Mouse (Mus musculus): ENCODE data around the gene Atg4b. TPM values are rescaled to one million over a fixed set of nuclear protein-coding genes. Genes with fewer than 3 reads are reported as not detected.
A peak's percentile ranks its signal among the peaks of the same experiment; 100 is the strongest.

Gene Atg4b
- total and polyA plus RNA-seq, 2 experiments from 2014 or later, result 22.3 to 50.3 TPM

- Histone ChIP-seq H3K9me3 (replicated peaks; ENCODE audit: control insufficient read depth, low read length) (no peaks in the 10 kb centered on the region), H3K27me3 (ENCODE audit: control insufficient read depth, insufficient read depth, low read length) (no peaks in the 10 kb centered on the region), H3K27ac (ENCODE audit: low read depth) (peak overlapping the region; percentile 99), H3K4me1 (ENCODE audit: control insufficient read depth, insufficient read depth) (peaks cover 27% of the 10 kb centered on the region), H3K4me3 (ENCODE audit: low read depth, low read length) (no peak overlapping the region), H3K4me2 (ENCODE audit: low read depth, low read length) (no peak overlapping the region), H3K36me3 (replicated peaks; ENCODE audit: control insufficient read depth, insufficient read depth, low read length) (peaks cover 31% of the 10 kb centered on the region), H3K9ac (replicated peaks; ENCODE audit: low read depth, low read length) (no peak overlapping the region)
- no peak for DNase-seq (ENCODE audit: low spot score)
- no peak for ATAC-seq (ENCODE audit: insufficient read depth, low read depth)
- TF ChIP-seq EP300 (IDR thresholded peaks at IDR 0.05; ENCODE audit: low read depth) (no peak), CTCF (IDR thresholded peaks at IDR 0.05; ENCODE audit: low read depth) (no peak)
- WGBS, result 51% methylated on average over 5 of the region's 5 CpGs
Observed at GRCm38 (mm10) chr1:93805221-93805951, 54.1 kb downstream of the Atg4b start.

DNA sequence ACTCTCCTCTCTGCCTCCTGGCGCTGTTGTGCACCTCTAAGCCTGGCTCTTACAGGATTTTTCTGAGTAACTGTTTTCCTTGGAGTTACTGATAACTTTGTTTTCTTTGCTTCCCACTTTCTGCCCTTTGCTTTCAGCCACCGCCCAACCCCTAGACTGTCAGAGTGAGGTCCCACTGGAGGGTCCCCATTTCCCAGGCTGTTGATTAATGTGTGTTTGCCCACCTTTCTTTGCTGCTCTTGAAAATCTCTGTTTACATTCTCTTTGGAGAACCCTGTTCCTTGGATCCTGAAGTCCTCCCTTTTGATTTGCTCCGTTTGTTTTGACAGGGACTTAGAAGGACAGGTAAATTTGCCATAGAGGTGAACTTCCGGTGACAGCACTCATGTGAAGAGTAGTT is 57.6 kb downstream of the Atg4b start:
- 93% methylated on average over 4 of the region's 4 CpGs for WGBS
- Histone ChIP-seq H3K27me3 (ENCODE audit: control insufficient read depth, insufficient read depth, low read length) (no peaks in the 10 kb centered on the region), H3K4me2 (ENCODE audit: low read depth, low read length) (no peak overlapping the region), H3K9me3 (replicated peaks; ENCODE audit: control insufficient read depth, low read length) (no peaks in the 10 kb centered on the region), H3K36me3 (replicated peaks; ENCODE audit: control insufficient read depth, insufficient read depth, low read length) (peaks cover 63% of the 10 kb centered on the region), H3K4me3 (ENCODE audit: low read depth, low read length) (no peak overlapping the region), H3K27ac (ENCODE audit: low read depth) (no peak overlapping the region), H3K9ac (replicated peaks; ENCODE audit: low read depth, low read length) (no peak overlapping the region), H3K4me1 (ENCODE audit: control insufficient read depth, insufficient read depth) (peaks cover 12% of the 10 kb centered on the region)
- TF ChIP-seq CTCF (IDR thresholded peaks at IDR 0.05; ENCODE audit: low read depth) (no peak), EP300 (IDR thresholded peaks at IDR 0.05; ENCODE audit: low read depth) (no peak)
- ATAC-seq (ENCODE audit: insufficient read depth, low read depth), result no peak
- no peak for DNase-seq (ENCODE audit: low spot score)

DNA sequence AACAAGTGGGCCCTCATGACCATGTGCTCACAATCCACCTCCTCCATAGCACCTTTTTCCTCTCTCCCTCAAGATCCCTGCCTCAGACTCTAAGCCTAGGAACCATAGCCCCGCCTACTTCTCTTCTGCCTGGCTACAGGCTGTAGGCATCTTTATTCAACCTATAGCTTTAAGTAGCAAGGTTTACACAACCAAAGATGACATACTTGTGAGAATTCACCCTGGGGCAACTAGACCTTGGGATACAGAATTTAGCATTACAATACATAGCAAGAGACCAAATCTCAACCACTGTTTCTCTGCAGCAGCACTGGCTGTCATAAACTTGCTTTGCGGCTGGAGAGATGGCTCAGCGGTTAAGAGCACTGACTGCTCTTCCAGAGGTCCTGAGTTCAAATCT is 58.7 kb downstream of the Atg4b start:
- no peak for ATAC-seq (ENCODE audit: insufficient read depth, low read depth)
- Histone ChIP-seq H3K4me2 (ENCODE audit: low read depth, low read length) (no peak overlapping the region), H3K9me3 (replicated peaks; ENCODE audit: control insufficient read depth, low read length) (no peaks in the 10 kb centered on the region), H3K27me3 (ENCODE audit: control insufficient read depth, insufficient read depth, low read length) (no peaks in the 10 kb centered on the region), H3K9ac (replicated peaks; ENCODE audit: low read depth, low read length) (no peak overlapping the region), H3K4me3 (ENCODE audit: low read depth, low read length) (no peak overlapping the region), H3K36me3 (replicated peaks; ENCODE audit: control insufficient read depth, insufficient read depth, low read length) (peaks cover 75% of the 10 kb centered on the region), H3K4me1 (ENCODE audit: control insufficient read depth, insufficient read depth) (peaks cover 4% of the 10 kb centered on the region; the same call in 1 of the 2 replicates), H3K27ac (ENCODE audit: low read depth) (no peak overlapping the region)
- DNase-seq (ENCODE audit: low spot score), result no peak
- TF ChIP-seq CTCF (IDR thresholded peaks at IDR 0.05; ENCODE audit: low read depth), result no peak
- TF ChIP-seq EP300 (IDR thresholded peaks at IDR 0.05; ENCODE audit: low read depth), result no peak
- 97% methylated on average over 3 of the region's 3 CpGs for WGBS

- 73% methylated on average over 8 of the region's 8 CpGs for WGBS
Observed at GRCm38 (mm10) chr1:93811495-93812039, 60.3 kb downstream of the Atg4b start.

GRCm38 (mm10) chr1:93817823-93818532 is 66.7 kb downstream of the Atg4b start:
- ATAC-seq (ENCODE audit: insufficient read depth, low read depth), result no peak
- H3K4me1 ChIP-seq (ENCODE audit: control insufficient read depth, insufficient read depth), result no peaks in the 10 kb centered on the region

More at GRCm38 (mm10) chr1:93811495-93812039, 60.3 kb downstream of the Atg4b start:
- Histone ChIP-seq H3K9me3 (replicated peaks; ENCODE audit: control insufficient read depth, low read length) (no peaks in the 10 kb centered on the region), H3K27me3 (ENCODE audit: control insufficient read depth, insufficient read depth, low read length) (no peaks in the 10 kb centered on the region), H3K36me3 (replicated peaks; ENCODE audit: control insufficient read depth, insufficient read depth, low read length) (peaks cover 85% of the 10 kb centered on the region), H3K9ac (replicated peaks; ENCODE audit: low read depth, low read length) (no peak overlapping the region), H3K4me2 (ENCODE audit: low read depth, low read length) (no peak overlapping the region), H3K4me3 (ENCODE audit: low read depth, low read length) (no peak overlapping the region), H3K27ac (ENCODE audit: low read depth) (no peak overlapping the region), H3K4me1 (ENCODE audit: control insufficient read depth, insufficient read depth) (no peaks in the 10 kb centered on the region)
- ATAC-seq (ENCODE audit: insufficient read depth, low read depth), result no peak
- DNase-seq (ENCODE audit: low spot score), result no peak
- TF ChIP-seq CTCF (IDR thresholded peaks at IDR 0.05; ENCODE audit: low read depth), result no peak
- no peak for TF ChIP-seq EP300 (IDR thresholded peaks at IDR 0.05; ENCODE audit: low read depth)

More at GRCm38 (mm10) chr1:93817823-93818532, 66.7 kb downstream of the Atg4b start:
- no peak overlapping the region for H3K9ac ChIP-seq (replicated peaks; ENCODE audit: low read depth, low read length)
- WGBS, result 88% methylated on average over 8 of the region's 8 CpGs
- no peaks in the 10 kb centered on the region for H3K9me3 ChIP-seq (replicated peaks; ENCODE audit: control insufficient read depth, low read length)
- no peaks in the 10 kb centered on the region for H3K27me3 ChIP-seq (ENCODE audit: control insufficient read depth, insufficient read depth, low read length)
- H3K4me3 ChIP-seq (ENCODE audit: low read depth, low read length), result no peak overlapping the region
- TF ChIP-seq EP300 (IDR thresholded peaks at IDR 0.05; ENCODE audit: low read depth), result no peak
- TF ChIP-seq CTCF (IDR thresholded peaks at IDR 0.05; ENCODE audit: low read depth), result no peak
- H3K27ac ChIP-seq (ENCODE audit: low read depth), result no peak overlapping the region
- DNase-seq (ENCODE audit: low spot score), result no peak
- H3K4me2 ChIP-seq (ENCODE audit: low read depth, low read length), result no peak overlapping the region
- H3K36me3 ChIP-seq (replicated peaks; ENCODE audit: control insufficient read depth, insufficient read depth, low read length), result peaks cover 84% of the 10 kb centered on the region

All from heart, postnatal 0 days (tissue).